Mouse (Mus musculus) cerebellum, adult 2 months (tissue): ENCODE measurements around the gene Nell1.

Experiments
- CTCF ChIP-seq: fragments of 200-500 bp; IDR thresholded peaks from 2 replicates; pipeline ENCODE4 v1.5.1; 2011; ENCODE audit warnings: low read depth, mild to moderate bottlenecking, control low read depth, low read length, moderate library complexity, borderline replicate concordance; ENCODE audit not compliant: insufficient read depth
- POLR2A ChIP-seq: fragments of 200-500 bp; IDR thresholded peaks from 2 replicates; pipeline ENCODE4 v1.6.1; 2011; ENCODE audit warnings: low read length, control low read depth, borderline replicate concordance; ENCODE audit not compliant: insufficient read depth

- TF ChIP-seq POLR2A, result no peak
- no peak for TF ChIP-seq CTCF
Observed at GRCm38 (mm10) chr7:49954834-49955233, 19.8 kb upstream of the Nell1 start.
